Comparison of ENCODE assay signal across 22 mouse cellular contexts in the genomic region with DNA sequence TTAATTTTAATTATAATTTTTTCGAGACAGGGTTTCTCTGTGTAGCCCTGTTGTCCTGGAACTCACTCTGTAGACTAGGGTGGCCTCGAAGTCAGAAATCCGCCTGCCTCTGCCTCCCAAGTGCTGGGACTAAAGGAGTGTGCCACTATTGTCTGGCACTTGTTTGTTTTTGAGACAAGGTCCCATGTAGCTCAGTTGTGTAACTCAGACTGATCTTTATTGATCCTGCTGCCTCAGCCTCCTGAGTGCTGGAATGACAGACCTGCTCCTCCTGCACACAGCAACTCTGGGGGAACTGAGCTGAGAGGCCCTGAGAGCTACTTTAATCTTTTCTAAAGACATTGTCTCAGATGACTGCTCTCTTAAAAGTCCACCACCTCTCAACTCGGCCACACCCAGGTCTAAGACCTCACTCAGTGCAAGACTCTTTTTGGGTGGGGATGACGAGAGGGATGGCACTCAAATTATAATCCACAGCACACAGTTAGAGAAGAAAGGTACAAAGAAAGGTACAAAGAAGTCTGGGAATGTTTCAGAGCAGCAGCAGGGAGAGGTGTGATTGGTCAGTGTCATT. TPM values are rescaled to one million over a fixed set of nuclear protein-coding genes. Genes with fewer than 3 reads are reported as not detected.
A peak's percentile ranks its signal among the peaks of the same experiment; 100 is the strongest.
DNase-seq lines count a peak whose midpoint lies in the region; ATAC-seq and TF ChIP-seq lines count a peak whose summit lies in the region.
"Had no signal": no experiment of that assay in that cellular context is flagged by ENCODE, and none has a peak within 500 bp of the region (broad histone marks: within the 10 kb centered on the region; RNA-seq: fewer than 3 reads in every experiment).

No protein-coding gene starts in this region.

- ATAC-seq in heart, embryonic 11.5 days (replicated peaks; ENCODE audit: insufficient number of reproducible peaks, low FRiP score, low TSS enrichment): no peak
- ATAC-seq in kidney, embryonic 15.5 days (replicated peaks; ENCODE audit: low FRiP score): no peak
- no peak for ATAC-seq in lung, postnatal 0 days
- ATAC-seq: forebrain, embryonic 16.5 days; Patski had no signal

- H3K9me3 ChIP-seq in heart, embryonic 11.5 days (replicated peaks; ENCODE audit: control insufficient read depth, low read length): no peaks in the 10 kb centered on the region
- no peaks in the 10 kb centered on the region for H3K9me3 ChIP-seq in kidney, embryonic 15.5 days (replicated peaks)
- no peaks in the 10 kb centered on the region for H3K9me3 ChIP-seq in lung, postnatal 0 days (ENCODE audit: low read length)
- H3K9me3 ChIP-seq: embryonic facial prominence, embryonic 13.5 days; midbrain, embryonic 12.5 days had no signal

- H3K27me3 ChIP-seq in heart, embryonic 11.5 days (ENCODE audit: control insufficient read depth, insufficient read depth, low read length): no peaks in the 10 kb centered on the region
- no peaks in the 10 kb centered on the region for H3K27me3 ChIP-seq in kidney, embryonic 15.5 days
- H3K27me3 ChIP-seq in lung, postnatal 0 days (replicated peaks; ENCODE audit: insufficient read depth, low read length): no peaks in the 10 kb centered on the region
- H3K27me3 ChIP-seq: embryonic facial prominence, embryonic 13.5 days; midbrain, embryonic 12.5 days; Patski had no signal

- H3K4me1 ChIP-seq in heart, embryonic 11.5 days (ENCODE audit: control insufficient read depth, insufficient read depth, low read length): 0 out of 2 replicates have a peak, but pooled peaks cover 4% of the 10 kb centered on the region
- H3K4me1 ChIP-seq in kidney, embryonic 15.5 days: 0 out of 2 replicates have a peak, but pooled peaks cover 8% of the 10 kb centered on the region
- no peaks in the 10 kb centered on the region; the same call in 1 of the 2 replicates for H3K4me1 ChIP-seq in lung, postnatal 0 days (ENCODE audit: insufficient read depth, low read depth, low read length)
- H3K4me1 ChIP-seq: midbrain, embryonic 12.5 days had no signal

- TF ChIP-seq EP300 in lung, postnatal 0 days (IDR thresholded peaks at IDR 0.05): no peak

- H3K36me3 ChIP-seq in heart, embryonic 11.5 days (ENCODE audit: control insufficient read depth, insufficient read depth, low read length): no peaks in the 10 kb centered on the region
- H3K36me3 ChIP-seq in kidney, embryonic 15.5 days: no peaks in the 10 kb centered on the region
- no peaks in the 10 kb centered on the region for H3K36me3 ChIP-seq in lung, postnatal 0 days (ENCODE audit: insufficient read depth, low read length)
- H3K36me3 ChIP-seq: embryonic facial prominence, embryonic 13.5 days; midbrain, embryonic 12.5 days had no signal

- H3K9ac ChIP-seq in heart, embryonic 11.5 days (ENCODE audit: low read depth, low read length): no peak overlapping the region
- H3K9ac ChIP-seq in kidney, embryonic 15.5 days: no peak overlapping the region
- no peak overlapping the region for H3K9ac ChIP-seq in lung, postnatal 0 days (replicated peaks; ENCODE audit: low read depth)
- H3K9ac ChIP-seq: embryonic facial prominence, embryonic 13.5 days; liver, embryonic 14.5 days; midbrain, embryonic 12.5 days had no signal

- H3K4me3 ChIP-seq in heart, embryonic 11.5 days (ENCODE audit: low read depth, low read length): no peak overlapping the region
- H3K4me3 ChIP-seq in kidney, embryonic 15.5 days (replicated peaks): no peak overlapping the region
- no peak overlapping the region for H3K4me3 ChIP-seq in lung, postnatal 0 days (ENCODE audit: low read depth, low read length)
- H3K4me3 ChIP-seq: embryonic facial prominence, embryonic 13.5 days; midbrain, embryonic 12.5 days had no signal

- 67% methylated on average over 5 of the region's 5 CpGs for WGBS in heart, embryonic 11.5 days (ENCODE audit: insufficient replicate concordance)
- 74% methylated on average over 5 of the region's 5 CpGs for WGBS in kidney, embryonic 15.5 days
- WGBS in lung, postnatal 0 days: 63% methylated on average over 5 of the region's 5 CpGs

- H3K4me2 ChIP-seq in heart, embryonic 11.5 days: no peak overlapping the region
- no peak overlapping the region for H3K4me2 ChIP-seq in kidney, embryonic 15.5 days
- no peak overlapping the region for H3K4me2 ChIP-seq in lung, postnatal 0 days (replicated peaks; ENCODE audit: low read depth, low read length)
- H3K4me2 ChIP-seq: embryonic facial prominence, embryonic 13.5 days; midbrain, embryonic 12.5 days had no signal

- TF ChIP-seq CTCF in lung, postnatal 0 days (IDR thresholded peaks at IDR 0.05): no peak

- peak overlapping the region; percentile 50; the same call in 1 of the 2 replicates for H3K27ac ChIP-seq in heart, embryonic 11.5 days (ENCODE audit: low read depth, low read length)
- H3K27ac ChIP-seq in kidney, embryonic 15.5 days: 0 out of 2 replicates have a peak overlapping the region, but pooled peaks have one; percentile 32
- peak overlapping the region; percentile 54 for H3K27ac ChIP-seq in lung, postnatal 0 days (ENCODE audit: low read length)
- H3K27ac ChIP-seq: embryonic facial prominence, embryonic 13.5 days; liver, embryonic 14.5 days; midbrain, embryonic 12.5 days had no signal

- no peak for DNase-seq in heart, postnatal 4 days
- DNase-seq in kidney, postnatal 25 days: no peak
- no peak for DNase-seq in lung, postnatal 0 days (ENCODE audit: low spot score)
- no peak for DNase-seq in lung, postnatal 4 days
- no peak for DNase-seq in frontal cortex, adult 2 months (ENCODE audit: extremely low spot score in 1 of 2, low spot score in 1 of 2)
- DNase-seq: adrenal gland, postnatal 36 days; cerebellum, adult 9-10 months; kidney, adult 9 months; right cerebral cortex, postnatal 14 days; thymus, postnatal 4 days had no signal

RNA-seq across cellular contexts. Expression of a gene that starts 8.7 kb away (rescaled TPM):
- polyA plus RNA-seq in heart, embryonic 11.5 days (2014; fragmentation: Nextera tagmentation; extraction: Ambion mirVana): 221 and 235 TPM in 2 replicates
- total RNA-seq in heart, postnatal 4 days (2021): 100 to 1,000 TPM; 299 to 315 TPM
- polyA plus RNA-seq in kidney, embryonic 15.5 days (2015; fragmentation: Nextera tagmentation; extraction: Ambion mirVana): 78.3 and 93.8 TPM in 2 replicates
- polyA plus RNA-seq in lung, postnatal 0 days (2015; fragmentation: Nextera tagmentation; extraction: Ambion mirVana): 142 and 144 TPM in 2 replicates
- 52.0 and 53.3 TPM in 2 replicates for polyA plus RNA-seq in frontal cortex, adult 2 months (2012; rRNA removed)

RNA-seq across cellular contexts. Expression of a gene that starts 8.8 kb away (rescaled TPM):
- 0.10 and 0.14 TPM in 2 replicates for polyA plus RNA-seq in heart, embryonic 11.5 days (2014; fragmentation: Nextera tagmentation; extraction: Ambion mirVana)
- 1 to 10 TPM; 5.7 to 8.5 TPM for total RNA-seq in heart, postnatal 4 days (2021)
- 0.06 and 0.27 TPM in 2 replicates for polyA plus RNA-seq in kidney, embryonic 15.5 days (2015; fragmentation: Nextera tagmentation; extraction: Ambion mirVana)
- polyA plus RNA-seq in lung, postnatal 0 days (2015; fragmentation: Nextera tagmentation; extraction: Ambion mirVana): 0.21 and 0.58 TPM in 2 replicates
- polyA plus RNA-seq in frontal cortex, adult 2 months (2012; rRNA removed): 152 and 157 TPM in 2 replicates
- total RNA-seq: hematopoietic stem cell, adult 5-6 weeks had no signal

RNA-seq across cellular contexts. Expression of a gene that starts 30.6 kb away (rescaled TPM):
- polyA plus RNA-seq in heart, embryonic 11.5 days (2014; fragmentation: Nextera tagmentation; extraction: Ambion mirVana): not detected in 2 replicates
- under 1 TPM; 0.07 TPM for total RNA-seq in heart, postnatal 4 days (2021)
- polyA plus RNA-seq in kidney, embryonic 15.5 days (2015; fragmentation: Nextera tagmentation; extraction: Ambion mirVana): 0.03 TPM in 2 replicates
- polyA plus RNA-seq in lung, postnatal 0 days (2015; fragmentation: Nextera tagmentation; extraction: Ambion mirVana): 0.19 and 0.21 TPM in 2 replicates
- polyA plus RNA-seq in frontal cortex, adult 2 months (2012; rRNA removed): 0.02 and 0.06 TPM in 2 replicates
- total RNA-seq: gastrocnemius, adult 18-20 months; left cerebral cortex, postnatal 36 days had no signal
- polyA plus RNA-seq: embryonic facial prominence, embryonic 13.5 days; forebrain, embryonic 16.5 days; large intestine, adult 2 months; midbrain, embryonic 12.5 days; neural tube, embryonic 14.5 days; Patski had no signal

RNA-seq across cellular contexts. Expression of a gene that starts 52.6 kb away (rescaled TPM):
- 0.24 and 0.27 TPM in 2 replicates for polyA plus RNA-seq in heart, embryonic 11.5 days (2014; fragmentation: Nextera tagmentation; extraction: Ambion mirVana)
- 1 to 10 TPM; 6.9 to 7.4 TPM for total RNA-seq in heart, postnatal 4 days (2021)
- 0.90 and 1.00 TPM in 2 replicates for polyA plus RNA-seq in kidney, embryonic 15.5 days (2015; fragmentation: Nextera tagmentation; extraction: Ambion mirVana)
- polyA plus RNA-seq in lung, postnatal 0 days (2015; fragmentation: Nextera tagmentation; extraction: Ambion mirVana): 0.25 and 0.48 TPM in 2 replicates
- 253 and 329 TPM in 2 replicates for polyA plus RNA-seq in frontal cortex, adult 2 months (2012; rRNA removed)
- total RNA-seq: hematopoietic stem cell, adult 5-6 weeks had no signal

Comparison
In these comparisons a context has a peak if more than half of its experiments do, and no peak if none do; other contexts are left out.
1. RNA of a gene that starts 8.8 kb away (polyA plus RNA-seq): 152 to 157 TPM in frontal cortex, adult 2 months; 0.21 to 0.58 TPM in lung, postnatal 0 days, 0.06 to 0.27 TPM in kidney, embryonic 15.5 days and 0.10 to 0.14 TPM in heart, embryonic 11.5 days; every median in the first group is over 10 times any median in the second.
2. Peak in every context shown above with its lines, with median percentiles within 50 percentile points of each other: H3K27ac ChIP-seq.